Mouse (Mus musculus) C2C12 (cell line): ENCODE results near the gene Elavl2. TPM values are rescaled to one million over a fixed set of nuclear protein-coding genes. Genes with fewer than 3 reads are reported as not detected.

ENCODE experiments used
- H3K27me3 ChIP-seq: one replicate; pipeline ENCODE4 v1.6.1; 2011; ENCODE audit not compliant: control insufficient read depth, insufficient read depth, insufficient read length
- H3K36me3 ChIP-seq: one replicate; pipeline ENCODE4 v1.6.1; 2011; ENCODE audit not compliant: control insufficient read depth, insufficient read depth
- H3K4me3 ChIP-seq: one replicate; pipeline ENCODE4 v1.5.1; 2011; ENCODE audit warnings: mild to moderate bottlenecking, control low read depth; ENCODE audit not compliant: poor library complexity, insufficient read depth, severe bottlenecking
- H3K79me2 ChIP-seq: one replicate; pipeline ENCODE4 v1.6.1; 2011; ENCODE audit not compliant: control insufficient read depth, insufficient read depth
- H3K79me3 ChIP-seq: one replicate; pipeline ENCODE4 v1.6.1; 2011; ENCODE audit warnings: low read depth, control low read depth
- H3ac ChIP-seq: one replicate; pipeline ENCODE3; 2011; ENCODE audit warnings: low read depth; ENCODE audit not compliant: control insufficient read depth, insufficient read length
- CEBPB ChIP-seq: IDR thresholded peaks from one replicate; pipeline ENCODE4 v1.6.1; 2011; ENCODE audit warnings: low read depth, mild to moderate bottlenecking, control low read depth, moderate library complexity
- CTCF ChIP-seq: IDR thresholded peaks from one replicate; pipeline ENCODE4 v1.5.1; 2011; ENCODE audit not compliant: control insufficient read depth, insufficient read depth, insufficient read length
- FOSL1 ChIP-seq: IDR thresholded peaks from one replicate; pipeline ENCODE4 v1.8.0; 2011; ENCODE audit warnings: mild to moderate bottlenecking, low read length; ENCODE audit not compliant: poor library complexity, insufficient read depth, severe bottlenecking
- MAX ChIP-seq: IDR thresholded peaks from one replicate; pipeline ENCODE4 v1.6.1; 2011; ENCODE audit warnings: mild to moderate bottlenecking, control low read depth
- MYOD1 ChIP-seq: IDR thresholded peaks from one replicate; pipeline ENCODE4 v1.6.1; 2011; ENCODE audit warnings: low read depth; ENCODE audit not compliant: control insufficient read depth, insufficient read length
- MYOG ChIP-seq: IDR thresholded peaks from one replicate; pipeline ENCODE4 v1.6.1; 2011; ENCODE audit not compliant: control insufficient read depth, insufficient read length; ENCODE audit errors: extremely low read depth
- USF1 ChIP-seq: IDR thresholded peaks from one replicate; pipeline ENCODE4 v1.6.1; 2011; ENCODE audit warnings: low read depth, mild to moderate bottlenecking, control low read depth, moderate library complexity
- polyA plus RNA-seq: library from polyadenylated mRNA; unstranded; fragments of >200 nt; fragmentation: generic; extraction: Trizol; gene quantifications from one replicate; pipeline ENCODE4 v1.2.1, GENCODE M21; 2012; ENCODE audit warnings: missing spikeins

The Elavl2 gene
- polyA plus RNA-seq, 1 experiment: 0.20 TPM

GRCm38 (mm10) chr4:91387701-91388100 is 12.9 kb downstream of the Elavl2 start:
- no peaks in the 10 kb centered on the region for H3K36me3 ChIP-seq
- no peak overlapping the region for H3ac ChIP-seq
- no peaks in the 10 kb centered on the region for H3K79me3 ChIP-seq
- H3K27me3 ChIP-seq: no peaks in the 10 kb centered on the region
- TF ChIP-seq CEBPB (no peak), CTCF (no peak), USF1 (no peak)
- H3K79me2 ChIP-seq: no peaks in the 10 kb centered on the region
- H3K4me3 ChIP-seq: no peak overlapping the region

GRCm38 (mm10) chr4:91381201-91381627 is 19.4 kb downstream of the Elavl2 start:
- TF ChIP-seq CEBPB (no peak), MYOG (no peak), FOSL1 (no peak), MYOD1 (no peak), MAX (no peak), USF1 (no peak), CTCF (no peak)
- Histone ChIP-seq H3K27me3 (no peaks in the 10 kb centered on the region), H3K79me2 (no peaks in the 10 kb centered on the region), H3K79me3 (no peaks in the 10 kb centered on the region), H3ac (no peak overlapping the region), H3K4me3 (no peak overlapping the region), H3K36me3 (no peaks in the 10 kb centered on the region)

DNA sequence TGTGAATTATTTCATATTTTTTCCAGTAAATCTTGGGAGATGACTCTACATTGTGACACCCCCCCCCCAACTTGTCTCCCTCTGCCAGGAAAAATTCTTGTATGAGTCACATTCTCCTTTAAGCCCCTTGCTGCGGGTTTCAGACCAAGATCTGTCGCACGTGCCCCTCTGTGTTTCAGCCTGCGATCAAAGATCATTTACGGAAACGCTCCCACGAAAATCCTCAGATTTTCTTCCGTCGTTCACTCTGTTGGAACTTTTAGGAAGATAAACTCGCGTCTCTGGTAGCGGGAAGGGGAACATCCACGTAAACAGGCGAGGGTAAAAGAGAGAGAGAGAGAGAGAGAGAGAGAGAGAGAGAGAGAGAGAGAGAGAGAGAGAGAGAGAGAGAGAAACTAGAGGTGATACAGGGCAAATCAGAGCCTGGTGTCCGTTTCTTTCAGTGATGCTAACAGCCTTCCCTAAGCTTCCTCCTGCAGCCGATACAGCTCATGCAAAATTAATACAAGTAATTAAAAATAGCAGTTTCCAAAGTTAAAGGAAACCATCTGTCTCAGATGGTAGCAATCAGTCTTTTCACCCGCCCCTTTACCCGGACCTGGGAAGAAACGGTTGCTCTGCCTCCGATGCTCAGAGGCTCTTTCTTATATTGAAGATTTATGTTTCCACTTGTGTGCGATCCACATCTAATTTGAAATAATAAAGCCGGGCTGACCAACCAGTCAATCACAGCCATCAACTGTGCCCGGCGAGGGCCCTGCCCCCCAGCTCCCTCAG is 20.1 kb downstream of the Elavl2 start:
- no peak for TF ChIP-seq CTCF
- TF ChIP-seq USF1: no peak
- no peak for TF ChIP-seq MYOD1
- no peak for TF ChIP-seq MAX
- TF ChIP-seq MYOG: no peak
- no peak for TF ChIP-seq CEBPB
- no peak for TF ChIP-seq FOSL1
- no peaks in the 10 kb centered on the region for H3K36me3 ChIP-seq
- no peak overlapping the region for H3ac ChIP-seq
- no peaks in the 10 kb centered on the region for H3K27me3 ChIP-seq
- H3K79me3 ChIP-seq: no peaks in the 10 kb centered on the region
- no peaks in the 10 kb centered on the region for H3K79me2 ChIP-seq
- no peak overlapping the region for H3K4me3 ChIP-seq

DNA sequence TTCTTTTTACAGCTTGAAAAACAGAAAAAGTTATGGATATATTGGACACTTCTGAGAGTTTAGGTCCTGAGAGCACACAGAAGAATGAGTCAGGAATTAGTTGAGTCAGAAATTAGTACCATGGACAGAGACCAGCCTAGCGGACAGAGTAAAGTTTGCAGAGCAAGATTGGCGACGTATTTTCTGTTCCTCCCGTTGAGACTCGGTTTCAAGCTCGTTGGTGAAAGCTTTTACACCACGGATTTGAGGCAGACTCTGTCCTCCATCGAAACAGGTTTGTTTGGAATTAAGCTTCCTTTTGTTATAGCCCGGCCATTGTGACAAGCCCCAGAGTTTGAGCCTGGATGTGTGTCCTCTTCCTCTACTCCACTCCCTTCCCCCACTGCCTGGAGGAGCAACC is 21.0 kb downstream of the Elavl2 start:
- Histone ChIP-seq H3K36me3 (no peaks in the 10 kb centered on the region), H3K4me3 (no peak overlapping the region), H3K79me2 (no peaks in the 10 kb centered on the region), H3ac (no peak overlapping the region), H3K27me3 (no peaks in the 10 kb centered on the region), H3K79me3 (no peaks in the 10 kb centered on the region)
- TF ChIP-seq CTCF (no peak), USF1 (no peak), FOSL1 (no peak), MYOD1 (no peak), MAX (no peak), MYOG (no peak), CEBPB (no peak)

GRCm38 (mm10) chr4:91376317-91376910 is 24.2 kb downstream of the Elavl2 start:
- no peak for TF ChIP-seq CTCF
- no peak for TF ChIP-seq FOSL1
- TF ChIP-seq MAX: no peak
- no peak for TF ChIP-seq CEBPB
- no peak for TF ChIP-seq MYOG
- no peak for TF ChIP-seq MYOD1
- no peak for TF ChIP-seq USF1
- H3K36me3 ChIP-seq: no peaks in the 10 kb centered on the region
- H3K27me3 ChIP-seq: no peaks in the 10 kb centered on the region
- H3K4me3 ChIP-seq: no peak overlapping the region
- H3K79me3 ChIP-seq: no peaks in the 10 kb centered on the region
- H3K79me2 ChIP-seq: no peaks in the 10 kb centered on the region
- no peak overlapping the region for H3ac ChIP-seq
